Mouse (Mus musculus) spleen, adult 2 months (tissue): Measurements from ENCODE around the gene Rhou. TPM values are rescaled to one million over a fixed set of nuclear protein-coding genes. Genes with fewer than 3 reads are reported as not detected.

Experiments used
- DNase-seq, 2 experiments: peaks; one replicate each; pipeline versions ENCODE4 v3.0.0 to v3.0.0-alpha.2; 2012 to 2021; ENCODE audit warnings: low spot score in 2 of 2, low read depth in 1 of 2
- H3K27ac ChIP-seq: fragments of 200-500 bp; 2 replicates; pipeline ENCODE4 v1.5.1; 2012; ENCODE audit warnings: low read length, inconsistent platforms; ENCODE audit not compliant: insufficient read depth
- H3K27me3 ChIP-seq: fragments of 200-500 bp; 2 replicates; pipeline ENCODE4 v1.6.1; 2012; ENCODE audit warnings: mild to moderate bottlenecking, moderate library complexity, low read length, inconsistent platforms; ENCODE audit not compliant: control insufficient read depth, insufficient read depth
- H3K36me3 ChIP-seq: fragments of 200-500 bp; 2 replicates; pipeline ENCODE4 v1.6.1; 2012; ENCODE audit warnings: mild to moderate bottlenecking, low read length, inconsistent platforms; ENCODE audit not compliant: control insufficient read depth, insufficient read depth
- H3K4me1 ChIP-seq: fragments of 200-500 bp; 2 replicates; pipeline ENCODE4 v1.6.1; 2011; ENCODE audit warnings: inconsistent platforms; ENCODE audit not compliant: control insufficient read depth, insufficient read depth, insufficient read length
- H3K4me3 ChIP-seq: fragments of 200-500 bp; 2 replicates; pipeline ENCODE4 v1.5.1; 2011; ENCODE audit warnings: mild to moderate bottlenecking, inconsistent platforms; ENCODE audit not compliant: insufficient read depth, insufficient read length; ENCODE audit errors: extremely low read depth
- CTCF ChIP-seq: fragments of 200-500 bp; IDR thresholded peaks from 2 replicates; pipeline ENCODE4 v1.5.1; 2011; ENCODE audit warnings: mild to moderate bottlenecking, inconsistent platforms; ENCODE audit not compliant: insufficient read depth, insufficient read length, insufficient replicate concordance; ENCODE audit errors: extremely low read depth
- POLR2A ChIP-seq: fragments of 200-500 bp; IDR thresholded peaks from 2 replicates; pipeline ENCODE4 v1.6.1; 2011; ENCODE audit warnings: low read depth, low read length, inconsistent platforms
- WGBS: fragments of 180-500 bp; shearing (Covaris S2); methylation state at CpG from one replicate; pipeline ENCODE4 v1.1.7; 2018; 5-methylcytosine and 5-hydroxymethylcytosine counted together
- polyA plus RNA-seq: library from polyadenylated mRNA; depleted of rRNA; stranded (reverse); fragments of >200 nt; gene quantifications from 2 replicates; pipeline ENCODE4 v1.2.3, GENCODE M21; 2012

Rhou gene
- polyA plus RNA-seq, 1 experiment: 1.2 TPM

GRCm38 (mm10) chr8:123672648-123673047, 18.9 kb downstream of the Rhou start:
- no peak for DNase-seq
- Histone ChIP-seq H3K4me3 (no peak overlapping the region), H3K36me3 (no peaks in the 10 kb centered on the region), H3K27me3 (no peaks in the 10 kb centered on the region), H3K4me1 (no peaks in the 10 kb centered on the region), H3K27ac (no peak overlapping the region)
- no peak for TF ChIP-seq POLR2A
- TF ChIP-seq CTCF: no peak
- 14% methylated on average over 6 of the region's 6 CpGs for WGBS

DNA sequence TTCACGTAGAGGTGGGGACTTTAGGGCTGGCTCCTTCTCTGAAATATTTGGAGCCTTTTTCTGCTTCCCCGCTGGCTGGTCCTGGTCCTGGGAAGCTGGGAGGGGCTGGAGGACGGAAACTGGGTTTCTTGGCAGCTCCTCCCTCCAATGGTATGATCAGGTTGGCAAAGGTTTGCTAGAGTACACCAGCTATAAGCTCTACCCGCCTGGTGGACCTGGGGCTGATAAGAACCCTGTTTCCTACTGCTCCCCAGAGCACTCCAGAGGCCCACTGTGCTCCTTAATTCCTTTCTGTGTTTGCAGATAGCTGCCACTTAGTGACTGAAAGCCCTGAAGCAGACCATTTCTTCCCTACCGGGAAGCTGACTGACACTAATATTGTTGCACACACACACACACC, 21.9 kb downstream of the Rhou start:
- TF ChIP-seq CTCF (no peak), POLR2A (no peak)
- Histone ChIP-seq H3K4me1 (no peaks in the 10 kb centered on the region), H3K27me3 (no peaks in the 10 kb centered on the region), H3K36me3 (no peaks in the 10 kb centered on the region), H3K4me3 (no peak overlapping the region), H3K27ac (no peak overlapping the region)
- DNase-seq: no peak
- WGBS: 69% methylated on average over 5 of the region's 5 CpGs

DNA sequence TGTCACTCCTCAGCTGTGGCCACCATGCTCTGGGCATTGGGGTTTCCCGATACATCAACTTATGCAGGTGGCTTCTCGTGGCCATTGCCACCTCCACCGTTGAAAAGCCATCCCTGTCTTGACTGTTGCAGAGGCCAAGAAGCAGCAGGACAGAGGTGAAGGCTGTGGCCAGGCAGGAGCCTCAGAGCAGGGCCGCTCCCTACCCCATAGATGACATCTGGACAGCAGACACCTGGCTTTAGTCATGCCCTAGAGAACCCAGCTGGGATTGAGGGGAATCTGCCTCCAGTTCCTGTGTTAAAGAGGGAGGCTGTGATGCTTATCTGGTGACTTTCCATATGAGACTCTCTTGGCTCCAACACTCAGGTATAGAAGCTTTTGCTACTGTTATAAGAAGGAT, 24.7 kb downstream of the Rhou start:
- DNase-seq: no peak
- Histone ChIP-seq H3K27me3 (no peaks in the 10 kb centered on the region), H3K4me1 (no peaks in the 10 kb centered on the region), H3K27ac (no peak overlapping the region), H3K4me3 (no peak overlapping the region), H3K36me3 (no peaks in the 10 kb centered on the region)
- no peak for TF ChIP-seq POLR2A
- TF ChIP-seq CTCF: no peak
- 81% methylated on average over 4 of the region's 4 CpGs for WGBS

DNA sequence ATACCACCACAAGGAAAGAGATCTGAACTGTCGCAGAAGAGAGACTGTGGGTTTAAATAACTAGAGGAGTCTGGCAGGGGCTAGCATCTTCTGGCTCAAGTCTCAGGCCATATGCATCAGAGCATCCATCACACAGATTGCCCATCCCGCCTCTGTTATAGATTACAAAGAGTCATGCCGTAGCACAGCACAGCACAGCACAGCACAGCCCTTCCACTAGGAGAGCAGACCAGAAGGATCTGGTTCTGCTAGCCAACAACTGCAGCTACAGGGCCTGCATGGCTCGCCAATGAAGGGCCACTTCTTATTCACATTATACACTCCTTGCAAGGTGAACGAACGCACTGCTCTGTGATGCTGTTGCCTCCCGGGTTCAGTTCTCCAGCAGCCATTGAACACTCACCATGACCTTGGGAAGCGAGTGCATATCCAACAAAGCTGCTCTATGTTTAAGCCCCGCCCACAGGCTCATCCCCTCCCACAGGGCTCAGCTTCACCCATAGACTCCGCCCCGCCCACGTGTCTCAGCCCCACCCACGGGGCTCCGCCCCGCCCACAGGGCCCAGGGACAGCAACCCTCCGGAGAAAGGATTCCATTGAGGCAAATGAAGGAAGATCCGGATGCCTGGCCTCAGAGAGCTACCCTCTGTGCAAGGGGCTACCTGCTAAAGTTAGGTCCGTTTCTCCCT, 28.5 kb downstream of the Rhou start:
- WGBS: 48% methylated on average over 18 of the region's 18 CpGs
- Histone ChIP-seq H3K27me3 (no peaks in the 10 kb centered on the region), H3K36me3 (no peaks in the 10 kb centered on the region), H3K27ac (no peak overlapping the region), H3K4me3 (no peak overlapping the region), H3K4me1 (no peaks in the 10 kb centered on the region)
- DNase-seq: no peak
- TF ChIP-seq POLR2A (no peak), CTCF (no peak)

GRCm38 (mm10) chr8:123683321-123683720, 29.6 kb downstream of the Rhou start:
- Histone ChIP-seq H3K36me3 (no peaks in the 10 kb centered on the region), H3K4me1 (no peaks in the 10 kb centered on the region), H3K27me3 (no peaks in the 10 kb centered on the region), H3K27ac (no peak overlapping the region), H3K4me3 (no peak overlapping the region)
- WGBS: 64% methylated on average over 7 of the region's 7 CpGs
- no peak for DNase-seq
- TF ChIP-seq POLR2A (no peak), CTCF (no peak)

GRCm38 (mm10) chr8:123684806-123685205, 31.1 kb downstream of the Rhou start:
- no peaks in the 10 kb centered on the region for H3K36me3 ChIP-seq
- H3K27me3 ChIP-seq: no peaks in the 10 kb centered on the region
- H3K27ac ChIP-seq: no peak overlapping the region
- no peak for TF ChIP-seq CTCF
- TF ChIP-seq POLR2A: no peak
- no peaks in the 10 kb centered on the region for H3K4me1 ChIP-seq
- no peak overlapping the region for H3K4me3 ChIP-seq
- WGBS: 85% methylated on average over 7 of the region's 7 CpGs
- no peak for DNase-seq

- H3K27ac ChIP-seq: no peak overlapping the region
- H3K4me3 ChIP-seq: no peak overlapping the region
- H3K27me3 ChIP-seq: no peaks in the 10 kb centered on the region
- no peak for TF ChIP-seq POLR2A
- TF ChIP-seq CTCF: no peak
- WGBS: 56% methylated on average over 4 of the region's 4 CpGs
- no peaks in the 10 kb centered on the region for H3K36me3 ChIP-seq
- DNase-seq: no peak
- no peaks in the 10 kb centered on the region for H3K4me1 ChIP-seq
Observed at GRCm38 (mm10) chr8:123685477-123685876, 31.7 kb downstream of the Rhou start.

GRCm38 (mm10) chr8:123687826-123688225, 34.1 kb downstream of the Rhou start:
- H3K27me3 ChIP-seq: no peaks in the 10 kb centered on the region
- H3K4me3 ChIP-seq: no peak overlapping the region
- H3K4me1 ChIP-seq: no peaks in the 10 kb centered on the region
- no peak for DNase-seq
- H3K36me3 ChIP-seq: no peaks in the 10 kb centered on the region
- WGBS: 68% methylated on average over 4 of the region's 4 CpGs
- H3K27ac ChIP-seq: no peak overlapping the region
- no peak for TF ChIP-seq POLR2A
- no peak for TF ChIP-seq CTCF
